Mouse (Mus musculus): ENCODE data around the gene Pax2. TPM values are rescaled to one million over a fixed set of nuclear protein-coding genes. Genes with fewer than 3 reads are reported as not detected.

Gene Pax2
- not detected in 2 replicates for polyA plus RNA-seq (2014; fragmentation: Nextera tagmentation; extraction: Ambion mirVana)

DNA sequence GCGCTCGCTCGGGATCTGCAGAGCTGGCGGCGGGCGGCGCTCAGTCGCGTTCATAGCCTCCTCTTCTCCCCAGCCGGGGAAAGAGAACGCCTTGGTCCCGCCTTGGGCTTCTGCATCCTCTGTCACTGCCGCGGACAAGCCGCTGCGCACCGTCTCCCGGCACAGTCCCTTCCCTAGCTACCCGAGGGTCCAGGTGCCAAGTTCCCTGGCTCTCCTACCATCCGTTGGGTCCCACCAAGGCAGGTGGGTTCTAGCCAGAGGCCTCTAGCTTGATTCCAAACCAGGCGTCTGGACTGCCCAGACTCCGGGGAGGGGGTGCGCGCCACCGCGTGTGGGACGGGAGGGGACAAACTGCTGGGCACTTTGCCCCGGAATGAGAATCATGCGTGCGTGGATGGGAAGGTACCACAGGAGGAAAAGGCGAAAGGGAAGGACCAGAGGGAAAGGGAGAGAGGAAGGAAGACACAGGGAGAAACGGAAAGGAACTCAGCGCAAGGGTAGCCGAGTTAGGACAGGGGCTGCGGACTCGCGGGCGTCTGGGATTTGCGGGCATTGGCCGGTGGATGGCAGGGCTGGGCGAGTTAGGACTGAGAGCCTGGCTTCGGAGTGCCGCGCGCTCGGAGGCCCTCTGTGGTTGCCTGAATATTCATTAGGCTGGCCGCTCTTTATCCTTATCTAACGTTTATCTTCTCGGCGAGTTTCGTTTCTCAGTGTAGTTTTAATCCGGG is at the start of gene Pax2:
TSS of gene Pax2 (plus strand) at position 353 of the 728 bp plus-strand sequence.
- Histone ChIP-seq H3K4me3 (ENCODE audit: low read depth, low read length) (peak within 1 kb of the TSS; percentile 27), H3K9ac (replicated peaks; ENCODE audit: low read depth, low read length) (no peak within 1 kb of the TSS), H3K4me2 (replicated peaks; ENCODE audit: low read depth, low read length) (peak within 1 kb of the TSS; percentile 46), H3K27me3 (ENCODE audit: control insufficient read depth, insufficient read depth, low read length) (peaks cover 63% of the 10 kb centered on the region), H3K36me3 (ENCODE audit: control insufficient read depth, insufficient read depth, low read length) (no peaks in the 10 kb centered on the region), H3K27ac (ENCODE audit: low read length) (no peak within 1 kb of the TSS), H3K4me1 (ENCODE audit: control insufficient read depth, insufficient read depth, low read length) (peaks cover 10% of the 10 kb centered on the region), H3K9me3 (ENCODE audit: control insufficient read depth, low read depth, low read length) (no peaks in the 10 kb centered on the region)
- WGBS: under 1% methylated on average over 50 of the region's 52 CpGs
- ATAC-seq (ENCODE audit: insufficient number of reproducible peaks, insufficient read depth, low FRiP score, low read depth): no peak

DNA sequence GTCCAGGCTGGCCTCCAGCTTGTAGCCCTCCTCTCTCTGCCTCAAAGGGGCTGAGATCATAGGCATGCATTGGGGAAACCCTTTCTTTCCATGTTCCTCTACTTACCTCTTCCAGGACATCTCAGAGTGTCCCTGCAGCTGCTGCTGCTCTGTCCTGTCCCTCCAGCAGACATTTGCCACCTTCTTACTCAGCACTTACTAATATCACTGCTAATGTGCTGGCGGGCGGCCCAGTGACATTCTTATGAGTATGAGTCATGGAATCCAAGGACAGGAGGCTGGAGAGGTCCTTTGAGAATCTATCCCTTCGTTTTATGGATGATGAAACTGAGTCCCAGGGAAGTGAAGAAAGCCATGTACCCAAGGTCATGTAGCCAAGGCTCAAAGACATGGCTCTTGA is 47.0 kb upstream of the Pax2 start:
- ATAC-seq (ENCODE audit: insufficient number of reproducible peaks, insufficient read depth, low FRiP score, low read depth): no peak
- Histone ChIP-seq H3K36me3 (ENCODE audit: control insufficient read depth, insufficient read depth, low read length) (no peaks in the 10 kb centered on the region), H3K27me3 (ENCODE audit: control insufficient read depth, insufficient read depth, low read length) (no peaks in the 10 kb centered on the region; the same call in 1 of the 2 replicates), H3K9me3 (ENCODE audit: control insufficient read depth, low read depth, low read length) (no peaks in the 10 kb centered on the region), H3K4me3 (ENCODE audit: low read depth, low read length) (no peak overlapping the region), H3K9ac (replicated peaks; ENCODE audit: low read depth, low read length) (no peak overlapping the region), H3K4me2 (replicated peaks; ENCODE audit: low read depth, low read length) (no peak overlapping the region), H3K4me1 (ENCODE audit: control insufficient read depth, insufficient read depth, low read length) (no peaks in the 10 kb centered on the region), H3K27ac (ENCODE audit: low read length) (no peak overlapping the region)
- WGBS: 53% methylated on average over 3 of the region's 3 CpGs

DNA sequence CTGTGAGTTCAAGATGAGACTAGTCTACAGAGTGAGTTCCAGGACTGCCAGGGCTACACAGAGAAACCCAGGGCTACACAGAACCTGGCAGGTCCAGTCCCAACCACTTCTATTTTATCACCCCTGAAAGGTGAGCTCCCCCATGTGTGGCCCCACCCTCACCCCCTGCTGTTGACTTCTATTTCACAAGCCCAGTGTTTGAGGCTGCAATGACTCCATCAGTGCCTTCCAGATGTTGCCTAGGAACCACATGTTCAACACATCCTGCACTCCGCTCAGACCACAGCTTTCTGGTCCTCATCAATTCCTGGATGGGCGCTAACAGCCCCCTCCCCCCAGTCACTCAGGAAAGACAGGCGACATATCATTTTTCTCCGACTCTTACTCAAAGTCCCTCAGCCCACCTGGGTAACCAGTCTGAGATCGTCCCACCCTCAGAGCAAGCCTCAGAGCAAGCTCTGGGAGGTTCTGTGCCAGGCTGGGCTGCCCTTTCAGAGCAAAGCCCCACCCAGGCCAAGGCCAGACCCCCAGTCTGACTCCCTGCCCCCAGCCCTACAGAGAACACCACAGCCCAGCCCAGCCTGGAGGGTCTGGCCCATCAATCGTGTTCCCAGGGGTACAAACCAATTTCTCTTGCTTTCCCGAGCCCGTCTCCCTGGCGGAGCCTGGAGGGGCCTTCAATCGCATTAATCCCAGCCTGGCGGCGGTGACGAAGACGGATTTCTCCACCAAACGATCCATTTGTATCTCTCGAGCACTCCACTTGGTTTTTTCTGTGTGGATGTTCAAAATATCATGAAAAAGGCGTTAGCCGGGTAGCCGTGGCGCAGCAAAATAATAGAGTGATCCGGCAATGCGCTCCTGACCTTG is 38.9 kb upstream of the Pax2 start:
- no peaks in the 10 kb centered on the region for H3K9me3 ChIP-seq (ENCODE audit: control insufficient read depth, low read depth, low read length)
- H3K36me3 ChIP-seq (ENCODE audit: control insufficient read depth, insufficient read depth, low read length): no peaks in the 10 kb centered on the region
- WGBS: 45% methylated on average over 22 of the region's 22 CpGs
- peaks cover 27% of the 10 kb centered on the region for H3K27me3 ChIP-seq (ENCODE audit: control insufficient read depth, insufficient read depth, low read length)
- ATAC-seq (ENCODE audit: insufficient number of reproducible peaks, insufficient read depth, low FRiP score, low read depth): no peak
- no peak overlapping the region for H3K4me2 ChIP-seq (replicated peaks; ENCODE audit: low read depth, low read length)
- no peak overlapping the region for H3K27ac ChIP-seq (ENCODE audit: low read length)
- no peak overlapping the region for H3K4me3 ChIP-seq (ENCODE audit: low read depth, low read length)
- H3K9ac ChIP-seq (replicated peaks; ENCODE audit: low read depth, low read length): no peak overlapping the region
- peaks cover 8% of the 10 kb centered on the region; the same call in 1 of the 2 replicates for H3K4me1 ChIP-seq (ENCODE audit: control insufficient read depth, insufficient read depth, low read length)

DNA sequence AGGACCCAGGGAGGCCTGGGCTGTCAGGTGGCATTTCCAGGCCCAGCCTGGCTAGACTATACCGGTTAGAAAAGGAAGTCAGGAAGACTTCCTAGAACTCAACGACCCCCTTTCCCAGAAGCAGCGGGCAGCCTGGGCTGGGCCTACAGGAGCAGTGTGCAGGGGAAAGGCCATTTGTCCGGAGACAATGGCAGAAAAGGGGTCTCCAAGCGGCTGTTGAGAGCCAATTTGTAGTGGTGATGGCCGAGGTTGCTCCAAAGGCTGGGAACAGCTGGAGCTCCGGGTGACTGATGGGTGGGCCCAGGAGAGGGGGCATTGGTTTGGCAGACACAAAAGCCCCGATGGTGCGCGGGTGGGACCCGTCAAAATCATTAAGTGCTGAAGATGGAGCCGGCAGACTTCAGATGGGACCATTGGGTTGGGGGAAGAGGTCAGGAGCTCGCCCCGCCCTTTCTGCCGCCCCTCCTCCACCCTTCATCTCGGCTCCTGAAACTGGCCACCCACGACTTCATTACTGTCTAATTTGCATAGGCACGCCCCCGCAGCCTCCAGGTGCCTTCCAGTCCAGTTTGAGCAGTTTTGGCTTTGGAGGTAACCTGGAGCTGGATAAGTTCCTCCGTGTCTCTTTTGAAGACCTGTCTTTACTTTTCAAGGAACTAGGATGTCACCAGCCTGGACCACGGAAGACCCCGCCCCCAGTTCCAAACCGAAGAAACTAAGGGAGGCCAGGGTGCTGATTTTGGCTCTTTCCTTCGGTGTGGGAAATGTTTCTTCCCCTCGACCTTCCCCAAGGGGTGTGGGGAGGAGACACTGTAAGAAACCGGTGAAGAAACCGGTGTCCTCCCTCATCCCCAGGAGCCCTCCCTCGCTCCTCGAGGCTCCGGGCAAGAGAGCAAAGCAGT is 36.3 kb upstream of the Pax2 start:
- H3K4me2 ChIP-seq (replicated peaks; ENCODE audit: low read depth, low read length): peak overlapping the region; percentile 57
- peaks cover 45% of the 10 kb centered on the region for H3K27me3 ChIP-seq (ENCODE audit: control insufficient read depth, insufficient read depth, low read length)
- H3K4me3 ChIP-seq (ENCODE audit: low read depth, low read length): peak overlapping the region; percentile 26
- WGBS: 3% methylated on average over 30 of the region's 30 CpGs
- no peaks in the 10 kb centered on the region for H3K36me3 ChIP-seq (ENCODE audit: control insufficient read depth, insufficient read depth, low read length)
- H3K27ac ChIP-seq (ENCODE audit: low read length): no peak overlapping the region
- H3K9me3 ChIP-seq (ENCODE audit: control insufficient read depth, low read depth, low read length): no peaks in the 10 kb centered on the region
- no peak for ATAC-seq (ENCODE audit: insufficient number of reproducible peaks, insufficient read depth, low FRiP score, low read depth)
- peaks cover 8% of the 10 kb centered on the region; the same call in 1 of the 2 replicates for H3K4me1 ChIP-seq (ENCODE audit: control insufficient read depth, insufficient read depth, low read length)
- H3K9ac ChIP-seq (replicated peaks; ENCODE audit: low read depth, low read length): no peak overlapping the region

DNA sequence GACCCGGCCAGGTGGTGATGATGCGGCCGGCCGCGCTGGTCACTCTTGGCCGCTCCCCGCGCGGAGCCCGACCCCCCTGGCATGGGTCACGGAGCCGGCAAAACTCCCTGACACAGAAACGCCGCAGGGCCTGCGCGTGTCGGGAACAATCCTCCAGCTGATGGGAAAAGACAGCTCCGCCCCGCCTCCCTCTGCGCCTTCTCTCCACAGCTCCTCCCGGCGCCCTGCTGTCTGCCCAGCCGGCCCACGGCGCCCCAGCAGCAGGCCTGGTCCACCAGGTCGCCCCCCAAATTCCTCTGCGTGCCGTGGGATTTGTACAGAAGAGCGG is 35.7 kb upstream of the Pax2 start:
- peak overlapping the region; percentile 57 for H3K4me2 ChIP-seq (replicated peaks; ENCODE audit: low read depth, low read length)
- no peak for ATAC-seq (ENCODE audit: insufficient number of reproducible peaks, insufficient read depth, low FRiP score, low read depth)
- H3K27ac ChIP-seq (ENCODE audit: low read length): no peak overlapping the region
- no peak overlapping the region; the same call in 1 of the 2 replicates for H3K9ac ChIP-seq (replicated peaks; ENCODE audit: low read depth, low read length)
- H3K36me3 ChIP-seq (ENCODE audit: control insufficient read depth, insufficient read depth, low read length): no peaks in the 10 kb centered on the region
- no peaks in the 10 kb centered on the region for H3K9me3 ChIP-seq (ENCODE audit: control insufficient read depth, low read depth, low read length)
- WGBS: under 1% methylated on average over 29 of the region's 29 CpGs
- peaks cover 49% of the 10 kb centered on the region for H3K27me3 ChIP-seq (ENCODE audit: control insufficient read depth, insufficient read depth, low read length)
- peaks cover 8% of the 10 kb centered on the region; the same call in 1 of the 2 replicates for H3K4me1 ChIP-seq (ENCODE audit: control insufficient read depth, insufficient read depth, low read length)
- H3K4me3 ChIP-seq (ENCODE audit: low read depth, low read length): peak overlapping the region; percentile 26

DNA sequence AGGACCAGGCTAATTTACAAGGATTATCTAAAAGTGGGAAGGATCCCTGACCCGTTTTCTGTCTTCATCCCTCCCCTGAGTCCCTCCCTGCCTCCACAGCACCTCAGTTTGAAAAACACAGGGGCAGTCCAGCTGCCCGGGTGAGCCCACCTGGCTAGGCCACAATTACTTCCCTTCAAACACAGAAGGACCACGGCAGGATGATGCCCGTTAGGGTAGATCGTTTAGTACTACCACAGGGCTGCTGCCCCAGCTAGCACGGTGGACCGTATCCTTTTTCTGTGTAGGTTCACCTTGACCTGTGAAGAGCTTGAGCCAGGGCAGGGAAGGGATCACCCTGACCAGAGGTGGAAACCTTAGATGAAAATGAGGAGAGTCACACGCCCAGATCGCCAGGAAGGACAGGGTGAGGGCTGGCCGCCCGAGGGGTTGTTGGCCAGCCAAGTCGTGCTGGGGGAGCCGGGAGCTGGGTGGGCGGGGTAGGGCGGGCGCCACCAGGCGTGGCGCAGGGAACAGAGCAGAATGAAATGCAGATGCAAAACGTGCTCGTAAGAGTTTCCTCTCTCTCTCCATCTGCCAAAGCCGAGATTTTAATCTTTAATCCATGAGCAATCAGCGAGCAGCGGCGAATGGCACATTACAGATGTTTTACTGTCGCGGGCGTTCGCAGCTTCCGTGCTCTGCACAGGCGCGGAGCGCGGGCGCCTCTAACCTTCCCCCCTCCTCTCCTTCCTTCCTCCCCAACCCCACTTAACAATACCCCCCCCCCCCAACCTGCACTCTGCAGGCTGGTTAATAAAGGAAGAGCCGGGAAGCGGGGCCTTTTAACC is 32.0 kb upstream of the Pax2 start:
- WGBS: under 1% methylated on average over 36 of the region's 36 CpGs
- H3K4me1 ChIP-seq (ENCODE audit: control insufficient read depth, insufficient read depth, low read length): peaks cover 8% of the 10 kb centered on the region; the same call in 1 of the 2 replicates
- H3K4me2 ChIP-seq (replicated peaks; ENCODE audit: low read depth, low read length): peak overlapping the region; percentile 24
- H3K36me3 ChIP-seq (ENCODE audit: control insufficient read depth, insufficient read depth, low read length): no peaks in the 10 kb centered on the region
- no peak overlapping the region for H3K27ac ChIP-seq (ENCODE audit: low read length)
- no peak for ATAC-seq (ENCODE audit: insufficient number of reproducible peaks, insufficient read depth, low FRiP score, low read depth)
- peaks cover 65% of the 10 kb centered on the region for H3K27me3 ChIP-seq (ENCODE audit: control insufficient read depth, insufficient read depth, low read length)
- H3K4me3 ChIP-seq (ENCODE audit: low read depth, low read length): 0 out of 2 replicates have a peak overlapping the region, but pooled peaks have one; percentile 5
- H3K9ac ChIP-seq (replicated peaks; ENCODE audit: low read depth, low read length): no peak overlapping the region
- no peaks in the 10 kb centered on the region for H3K9me3 ChIP-seq (ENCODE audit: control insufficient read depth, low read depth, low read length)

DNA sequence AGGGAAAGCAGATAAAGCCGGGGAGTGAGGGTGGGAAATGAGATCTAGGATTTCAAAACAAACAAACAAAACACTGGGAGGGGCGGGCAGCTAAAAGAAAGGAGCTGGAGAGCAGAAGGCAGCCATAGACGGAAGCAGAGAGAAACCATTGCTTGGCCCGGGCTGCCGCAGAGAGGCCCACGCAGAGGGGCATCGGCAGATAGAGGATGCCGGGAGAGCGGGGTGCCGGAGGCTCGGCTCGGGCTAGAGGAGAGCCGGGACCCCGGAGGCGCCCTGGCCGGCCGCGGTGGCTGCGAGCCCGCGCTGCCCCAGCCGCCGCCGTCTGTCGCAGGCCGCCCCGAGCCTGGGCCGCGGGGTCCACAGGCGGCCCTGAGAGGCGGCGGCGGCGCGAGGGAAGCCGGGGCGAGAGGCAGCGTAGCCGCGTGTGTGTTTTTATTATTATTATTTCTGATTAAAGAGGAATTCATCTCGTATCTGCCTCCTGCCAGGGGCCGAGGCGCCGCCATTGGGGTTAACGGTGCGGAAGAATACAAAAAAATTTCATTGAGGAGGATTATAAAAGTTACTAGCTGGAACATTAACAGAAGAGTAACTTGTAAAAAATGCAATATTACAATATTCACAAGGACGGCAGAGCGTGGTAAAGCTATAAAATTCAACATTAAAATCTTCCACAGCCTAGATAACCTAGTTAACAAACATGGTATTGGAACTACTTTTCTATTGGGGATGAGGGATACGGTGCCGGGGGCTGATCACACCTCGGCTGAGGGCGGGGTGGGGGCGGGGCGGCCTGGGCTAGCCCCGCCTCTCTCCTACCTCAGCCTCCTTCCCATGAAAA is 29.7 kb upstream of the Pax2 start:
- under 1% methylated on average over 55 of the region's 55 CpGs for WGBS
- Histone ChIP-seq H3K4me1 (ENCODE audit: control insufficient read depth, insufficient read depth, low read length) (no peaks in the 10 kb centered on the region), H3K9ac (replicated peaks; ENCODE audit: low read depth, low read length) (peak overlapping the region; percentile 47), H3K4me3 (ENCODE audit: low read depth, low read length) (peak overlapping the region; percentile 36), H3K27me3 (ENCODE audit: control insufficient read depth, insufficient read depth, low read length) (peaks cover 56% of the 10 kb centered on the region), H3K4me2 (replicated peaks; ENCODE audit: low read depth, low read length) (peak overlapping the region; percentile 59), H3K27ac (ENCODE audit: low read length) (no peak overlapping the region), H3K9me3 (ENCODE audit: control insufficient read depth, low read depth, low read length) (no peaks in the 10 kb centered on the region), H3K36me3 (ENCODE audit: control insufficient read depth, insufficient read depth, low read length) (no peaks in the 10 kb centered on the region)
- peak; percentile 65 for ATAC-seq (ENCODE audit: insufficient number of reproducible peaks, insufficient read depth, low FRiP score, low read depth)
